Mouse (Mus musculus): ENCODE results near the gene Flywch1.

GRCm38 (mm10) chr17:23740598-23741021 is 30.8 kb downstream of the Flywch1 start, which contains the start of gene Paqr4:
- no peak for TF ChIP-seq CTCF (IDR thresholded peaks at IDR 0.05)
- TF ChIP-seq POLR2A (IDR thresholded peaks at IDR 0.05; ENCODE audit: insufficient read depth, low read depth, low read length): no peak
- TF ChIP-seq EP300 (IDR thresholded peaks at IDR 0.05; ENCODE audit: insufficient read depth, low read depth, low read length): no peak

Data from heart, adult 2 months (tissue).